Mouse (Mus musculus) ovary, adult 18-20 months (tissue): ENCODE measurements around the gene Ncam2.
"Not testable (repeated sequence)": the region's sequence is repeated elsewhere in the genome, so short reads cannot be mapped to it uniquely, and the experiment has no call there.

ENCODE experiments used
- DNase-seq: peaks from one replicate; pipeline ENCODE4 v3.0.0; 2022; ENCODE audit warnings: low spot score, mixed read lengths

Ncam2 gene

DNA sequence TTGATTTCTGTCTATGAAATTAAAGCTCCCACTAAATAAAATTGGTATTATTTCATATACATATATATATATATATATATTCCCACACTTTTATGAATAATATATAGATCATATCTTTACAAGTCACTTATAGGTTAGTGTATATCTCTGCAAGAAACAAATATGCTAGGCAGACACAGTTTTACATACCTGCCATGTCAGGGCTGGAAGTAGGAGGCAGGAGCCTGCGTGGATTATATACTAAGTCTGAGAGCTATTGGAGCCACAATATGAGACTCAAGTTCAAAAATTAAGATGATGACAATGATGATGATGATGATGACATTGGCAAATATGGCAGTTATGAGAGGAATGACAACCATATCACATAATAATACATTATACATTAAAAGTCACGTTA lies 85.4 kb downstream of the Ncam2 start:
- DNase-seq: no peak

DNA sequence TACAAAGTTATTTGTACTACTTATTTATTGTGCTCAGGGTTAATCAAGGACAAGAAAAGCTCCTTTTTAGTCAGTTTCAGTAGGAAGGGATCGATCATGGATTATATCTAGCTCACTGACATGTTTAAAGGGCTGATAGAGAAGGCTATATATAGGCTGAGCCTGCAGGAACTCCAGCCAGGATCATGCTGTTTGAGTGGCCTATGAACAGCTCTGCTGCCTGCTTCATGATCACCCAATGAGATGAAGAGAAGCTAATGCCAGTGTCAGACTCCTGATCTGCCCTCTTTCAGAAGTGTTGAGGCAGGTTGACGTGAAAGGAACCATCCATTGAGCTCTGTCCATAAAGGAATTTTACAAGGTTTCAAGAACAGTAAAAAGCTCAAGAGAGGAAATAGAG lies 103.3 kb downstream of the Ncam2 start:
- no peak for DNase-seq

DNA sequence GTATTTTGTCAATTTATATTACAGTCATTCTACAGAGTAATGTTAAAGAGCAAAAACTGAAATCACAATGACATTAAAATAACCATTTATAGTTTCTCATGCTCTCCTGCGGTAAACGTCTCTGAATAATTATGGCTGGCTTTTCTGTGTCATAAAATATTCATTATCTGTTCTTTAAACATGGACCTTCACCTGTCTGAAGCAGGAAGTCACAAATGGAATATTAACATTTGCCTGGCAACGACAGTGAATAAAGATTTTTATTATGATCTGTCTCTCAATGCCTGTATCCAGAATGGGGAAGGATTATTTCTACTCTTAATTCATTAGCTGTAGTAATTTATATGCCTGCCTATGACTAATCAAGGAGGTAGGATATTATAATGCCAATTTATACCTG lies 108.7 kb downstream of the Ncam2 start:
- no peak for DNase-seq

DNA sequence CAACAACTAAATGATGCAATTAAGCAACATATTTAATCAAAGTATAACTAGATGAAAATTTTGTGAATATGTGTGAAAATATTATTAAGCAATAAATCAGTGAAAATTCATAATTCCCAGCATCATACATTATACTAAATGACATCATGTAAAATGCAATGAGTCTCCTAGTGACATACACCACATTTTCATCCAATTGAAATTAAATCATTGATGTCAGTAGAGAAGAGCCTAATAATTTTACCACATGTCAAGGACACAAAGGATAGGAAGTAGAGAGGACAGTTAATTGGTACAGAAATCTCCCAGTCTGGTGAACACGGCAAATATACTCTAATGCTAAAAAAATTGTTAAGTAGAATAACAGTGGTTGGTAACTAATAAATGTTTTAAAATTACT lies 118.5 kb downstream of the Ncam2 start:
- no peak for DNase-seq

DNA sequence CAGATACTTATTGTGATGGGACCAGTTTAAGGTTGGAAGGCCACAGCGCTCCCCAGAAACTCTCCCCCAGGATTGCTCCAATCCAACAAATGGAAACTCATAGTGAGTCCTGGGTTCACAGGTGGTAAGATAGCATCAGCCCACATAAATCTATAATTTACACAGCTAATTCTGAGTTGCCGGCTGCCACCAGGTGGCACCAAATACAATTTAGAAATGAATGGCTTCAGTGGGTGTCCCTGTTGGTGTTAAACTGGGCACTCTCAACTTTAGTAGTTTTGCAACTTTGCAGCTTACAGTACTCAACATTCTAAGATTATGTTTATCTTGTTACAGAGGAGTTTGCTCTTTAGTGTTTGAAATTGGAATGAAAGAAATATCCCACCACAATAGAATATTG lies 130.0 kb downstream of the Ncam2 start:
- DNase-seq: no peak

DNA sequence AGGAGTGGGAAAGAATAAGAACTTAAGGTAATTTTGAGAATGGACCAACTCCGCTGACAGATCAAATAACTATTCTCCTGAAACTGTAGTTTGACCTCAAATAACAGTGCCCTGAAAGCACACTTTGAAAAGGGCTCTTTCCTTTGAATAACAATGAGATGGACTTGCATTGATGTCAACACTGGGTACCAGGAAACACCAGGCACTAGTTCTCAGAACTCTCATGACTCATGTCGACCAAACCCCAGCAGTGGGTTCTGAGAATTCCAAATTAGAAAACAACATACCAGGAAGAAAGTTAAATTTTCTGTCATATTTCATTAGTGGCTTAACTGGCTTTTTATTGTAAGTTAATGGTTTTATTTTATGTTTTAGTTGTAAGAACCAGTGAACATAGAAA lies 165.4 kb downstream of the Ncam2 start:
- DNase-seq: no peak

DNA sequence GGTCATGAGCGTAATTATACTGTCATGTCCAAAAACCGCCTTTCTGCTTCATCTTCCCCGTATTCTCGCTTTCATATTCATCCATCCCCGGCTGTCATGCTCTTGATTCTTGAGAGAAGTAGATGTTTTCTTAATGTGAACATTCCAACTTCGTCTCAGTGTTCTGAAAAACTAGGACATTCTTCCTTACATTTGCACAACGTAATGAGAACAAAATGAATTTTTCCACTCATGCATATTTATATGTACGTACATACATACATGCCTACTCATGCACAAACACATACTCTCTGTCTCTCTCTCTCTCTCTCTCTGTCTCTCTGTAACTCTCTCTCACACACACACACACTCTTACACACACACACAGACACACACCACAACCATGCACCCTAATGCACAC lies 173.7 kb downstream of the Ncam2 start:
- no peak for DNase-seq

DNA sequence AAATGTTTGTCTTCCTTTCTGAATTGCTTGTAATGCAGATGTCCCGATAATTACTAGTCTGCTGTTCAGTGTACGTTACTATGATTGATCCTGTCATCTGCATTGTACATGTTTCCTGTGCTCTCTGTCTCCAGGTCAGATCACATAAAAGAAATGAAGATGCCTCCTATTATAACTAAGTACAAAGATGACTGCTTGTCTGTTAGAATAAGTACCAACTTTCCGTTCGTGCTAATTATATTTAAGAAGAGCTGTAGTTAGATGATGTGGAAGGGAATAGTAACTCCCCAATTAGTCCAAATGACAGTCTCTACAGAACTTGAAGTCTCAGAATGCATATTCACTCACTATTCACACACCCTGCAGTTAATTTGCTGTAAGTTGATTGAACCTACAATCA lies 179.9 kb downstream of the Ncam2 start:
- no peak for DNase-seq

DNA sequence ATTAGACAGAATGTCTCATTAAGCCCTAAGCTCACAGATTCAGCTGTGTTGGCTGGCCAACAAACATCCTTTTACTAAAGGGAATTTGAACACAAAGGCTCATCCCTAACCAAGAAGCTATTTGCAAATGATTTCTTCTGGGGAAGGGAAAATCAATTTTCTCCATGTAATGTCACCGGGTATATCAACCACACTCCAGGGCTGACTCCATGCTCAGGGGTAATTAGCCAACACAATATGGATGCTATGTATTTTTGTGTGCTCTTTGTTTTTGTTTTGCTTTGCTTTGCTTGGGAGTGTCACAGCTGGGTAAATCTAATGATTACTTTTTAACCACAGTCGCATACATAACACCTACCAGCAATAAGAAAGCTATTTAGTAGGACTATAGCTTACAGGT lies 188.1 kb downstream of the Ncam2 start:
- no peak for DNase-seq

DNA sequence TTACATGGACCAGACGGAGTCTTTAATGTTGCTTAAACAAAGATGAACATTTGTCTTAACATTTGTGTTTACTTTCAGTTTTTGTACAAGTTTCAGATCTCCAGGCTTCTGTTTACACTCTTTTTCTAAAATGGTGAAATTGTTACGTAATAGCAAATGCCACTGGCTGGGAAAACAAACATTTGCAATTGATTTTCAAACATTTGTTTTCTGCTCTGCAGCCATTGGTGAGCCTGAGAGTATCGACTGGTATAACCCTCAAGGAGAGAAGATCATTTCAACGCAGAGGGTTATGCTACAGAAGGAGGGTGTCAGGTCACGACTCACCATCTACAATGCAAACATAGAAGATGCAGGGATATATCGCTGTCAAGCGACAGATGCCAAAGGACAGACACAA lies 234.1 kb downstream of the Ncam2 start:
- DNase-seq: no peak

DNA sequence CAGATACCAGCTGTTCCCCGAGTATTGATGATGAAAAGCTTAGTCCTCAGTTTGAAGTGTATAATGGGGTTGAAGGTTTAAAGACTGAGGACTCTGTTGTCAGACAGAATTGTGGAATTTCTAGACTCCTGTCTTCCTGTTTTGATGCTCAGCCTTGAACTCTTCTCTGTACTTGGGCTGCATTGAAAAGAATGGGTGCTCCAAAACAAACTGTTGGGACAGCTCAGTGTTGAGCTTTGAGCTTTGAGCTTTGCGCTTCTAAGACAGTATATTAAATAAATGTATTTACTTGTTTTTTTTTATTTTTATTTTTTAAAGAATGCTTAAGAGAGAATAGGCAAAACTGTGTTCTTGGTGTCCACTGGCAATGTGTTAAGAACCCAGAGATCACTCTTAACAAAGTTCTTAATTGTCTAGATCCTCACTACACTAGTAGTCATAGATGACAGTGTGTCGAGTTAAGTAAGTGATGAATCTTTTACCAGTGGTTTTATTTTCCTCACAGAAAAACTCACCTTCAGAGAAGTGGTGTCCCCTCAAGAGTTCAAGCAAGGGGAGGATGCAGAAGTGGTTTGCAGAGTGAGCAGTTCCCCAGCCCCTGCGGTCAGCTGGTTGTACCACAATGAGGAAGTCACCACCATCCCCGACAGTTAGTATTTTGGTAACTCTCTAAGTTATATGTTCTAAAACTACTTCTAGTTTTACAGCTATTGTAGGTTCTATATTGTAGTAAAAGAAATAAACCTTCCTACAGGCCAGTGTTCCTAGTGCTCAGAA lies 236.8 kb downstream of the Ncam2 start:
- DNase-seq: no peak

DNA sequence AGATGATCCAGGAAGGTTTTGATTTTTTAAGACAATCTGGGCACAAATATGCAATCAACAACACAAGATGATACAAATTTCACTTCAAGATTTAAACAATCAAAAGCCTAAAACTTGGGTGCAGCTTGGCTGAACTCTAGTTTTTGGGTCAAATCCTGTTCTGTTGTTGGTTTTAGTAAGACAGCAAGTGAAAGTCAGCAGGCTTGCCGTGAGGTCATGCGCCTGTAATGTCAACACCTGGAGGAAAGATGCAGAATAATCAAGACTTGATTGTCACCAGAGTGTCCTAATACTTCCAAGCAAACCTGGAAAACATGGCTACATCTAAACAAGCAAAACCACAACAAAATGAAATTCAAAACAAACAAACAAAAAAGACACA lies 237.4 kb downstream of the Ncam2 start:
- no peak for DNase-seq

DNA sequence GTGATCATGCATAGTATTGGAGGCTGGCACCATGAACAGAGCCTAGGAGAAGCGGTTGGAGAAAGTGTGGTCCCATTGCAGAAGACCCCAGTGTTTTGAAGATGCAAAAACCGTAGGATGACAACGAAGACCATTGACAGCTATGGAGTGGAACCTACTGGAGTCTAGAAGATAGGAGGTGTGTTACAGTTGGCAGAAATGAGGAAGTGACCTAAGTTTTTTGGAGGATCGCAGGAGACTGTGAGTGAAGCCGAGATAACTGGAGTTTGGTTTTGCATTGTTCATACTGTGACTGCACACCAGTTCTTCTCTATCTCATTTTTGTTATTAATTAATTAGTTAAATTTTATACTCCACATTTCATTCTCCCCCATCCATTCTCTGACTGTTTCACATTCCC lies 250.4 kb downstream of the Ncam2 start:
- no peak for DNase-seq

DNA sequence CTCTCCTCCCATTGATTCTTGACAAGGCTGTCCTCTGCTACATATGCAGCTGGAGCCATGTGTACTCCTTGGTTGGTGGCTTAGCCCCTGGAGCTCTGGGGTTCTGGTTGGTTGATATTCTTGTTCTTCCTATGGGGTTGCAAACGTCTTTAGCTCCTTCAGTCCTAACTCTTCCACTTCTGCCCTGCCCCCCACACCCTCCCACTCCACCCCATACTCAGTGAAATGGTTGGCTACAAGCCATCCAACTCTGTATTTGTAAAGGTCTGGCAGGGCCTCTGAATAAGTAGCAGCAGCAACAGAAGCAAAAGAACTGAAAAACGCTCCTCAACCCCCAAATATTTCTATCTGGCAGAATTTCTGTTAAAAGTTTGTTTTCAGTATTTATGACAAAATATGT lies 252.5 kb downstream of the Ncam2 start:
- no peak for DNase-seq

DNA sequence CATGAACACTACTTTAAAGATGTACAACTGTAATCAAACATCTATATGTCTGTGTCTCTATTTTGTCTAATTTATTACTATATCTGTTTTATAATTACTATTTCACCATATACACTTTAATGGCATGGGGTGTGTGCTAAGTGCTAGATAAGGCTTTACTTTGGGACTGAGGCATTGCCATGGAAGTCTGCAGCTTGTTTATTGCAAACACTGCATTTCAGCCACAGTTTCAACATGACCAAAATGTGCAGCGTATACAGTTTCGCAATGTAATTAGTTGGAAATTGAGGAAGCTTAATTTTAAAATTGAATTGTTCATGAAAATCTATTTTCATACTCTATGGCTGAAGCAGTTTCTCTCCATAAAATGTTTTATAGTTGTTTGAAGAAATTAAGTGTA lies 254.0 kb downstream of the Ncam2 start:
- no peak for DNase-seq

DNA sequence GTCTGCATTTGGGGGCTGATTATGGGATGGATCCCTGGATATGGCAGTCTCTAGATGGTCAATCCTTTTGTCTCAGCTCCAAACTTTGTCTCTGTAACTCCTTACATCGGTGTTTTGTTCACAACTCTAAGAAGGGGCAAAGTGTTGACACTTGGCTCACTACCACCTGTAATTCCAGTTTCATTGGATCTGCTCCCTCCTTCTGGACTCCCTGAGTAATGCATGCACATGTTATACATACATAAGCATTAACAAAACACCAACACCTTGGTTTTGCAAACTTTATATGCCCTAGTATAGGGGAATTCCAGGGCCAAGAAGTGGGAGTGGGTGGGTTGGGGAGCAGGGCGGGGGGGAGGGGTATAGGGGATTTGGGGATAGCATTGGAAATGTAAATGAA lies 262.2 kb downstream of the Ncam2 start:
- DNase-seq: not testable (repeated sequence)

DNA sequence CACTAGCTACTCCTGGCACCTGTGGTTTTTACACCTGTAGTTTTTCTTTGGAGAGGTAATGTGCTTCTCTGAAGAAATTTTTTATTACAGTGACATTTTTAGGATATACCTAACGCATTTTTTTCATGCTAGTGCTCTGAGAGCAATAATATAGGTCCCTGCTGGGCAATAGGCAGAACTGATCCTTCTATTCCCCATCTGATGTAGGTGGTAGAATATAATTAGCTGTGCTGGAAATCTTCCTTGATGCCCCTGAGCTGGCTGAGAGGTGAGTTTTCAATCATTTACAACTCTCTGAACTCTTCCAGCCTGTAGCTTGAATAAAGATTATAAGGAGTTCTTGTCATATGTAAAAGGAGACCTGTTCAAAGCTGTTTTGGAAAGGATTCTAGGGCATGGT lies 272.4 kb downstream of the Ncam2 start:
- no peak for DNase-seq

DNA sequence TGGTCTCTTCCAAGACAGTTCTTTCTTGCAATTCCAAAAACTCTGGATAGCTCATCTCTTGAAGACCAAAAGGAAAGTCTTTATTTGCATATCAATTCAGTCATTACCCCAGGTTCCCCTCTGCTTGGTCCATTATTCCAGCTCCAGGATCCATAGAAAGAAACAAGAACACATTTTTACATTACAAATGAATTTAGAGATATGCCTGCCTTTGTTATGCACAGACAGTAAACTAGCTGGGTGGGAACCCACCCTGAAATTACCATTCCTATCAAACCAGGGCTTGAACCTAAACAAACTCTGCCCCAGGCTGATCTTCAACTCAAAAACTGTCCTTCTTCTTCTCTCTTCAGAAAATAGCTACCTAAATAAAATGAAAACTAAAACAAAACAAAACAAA lies 280.6 kb downstream of the Ncam2 start:
- no peak for DNase-seq

DNA sequence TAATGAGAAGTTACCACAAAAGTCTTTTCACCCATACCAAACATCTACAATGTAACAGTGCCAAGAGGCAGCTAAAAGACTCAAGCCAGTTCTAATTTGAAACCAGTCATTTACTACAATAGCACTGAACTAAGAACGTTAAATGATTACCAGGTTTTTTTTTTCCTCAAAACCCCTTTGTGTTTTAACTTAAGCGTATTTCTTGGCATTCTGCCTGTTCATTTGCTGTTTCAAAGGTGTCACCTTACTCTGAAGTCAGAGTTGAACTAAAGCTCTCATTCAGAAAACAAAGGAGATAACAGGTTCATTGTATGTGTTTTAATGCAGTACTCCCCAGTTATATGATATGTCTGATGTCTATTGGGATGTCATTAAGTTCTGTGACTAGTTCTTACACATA lies 295.6 kb downstream of the Ncam2 start:
- no peak for DNase-seq

DNA sequence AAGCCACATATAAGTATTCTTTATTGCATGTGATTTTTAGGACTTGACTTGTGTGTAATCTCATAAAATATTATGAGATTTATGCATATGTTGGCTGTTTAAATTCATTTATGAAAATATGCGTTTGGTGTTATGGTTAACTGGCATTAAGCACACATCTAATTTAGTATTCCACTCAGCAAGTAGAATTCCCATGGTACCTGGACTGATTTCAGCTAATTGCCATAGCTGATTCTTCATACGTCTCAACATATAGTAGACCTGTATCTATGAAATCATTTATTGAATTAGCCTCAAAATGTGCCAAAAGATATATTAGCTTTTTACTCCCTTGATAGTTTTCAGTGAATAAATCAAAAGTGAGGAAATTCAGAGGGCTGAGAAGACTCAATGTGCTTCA lies 302.1 kb downstream of the Ncam2 start:
- DNase-seq: no peak

DNA sequence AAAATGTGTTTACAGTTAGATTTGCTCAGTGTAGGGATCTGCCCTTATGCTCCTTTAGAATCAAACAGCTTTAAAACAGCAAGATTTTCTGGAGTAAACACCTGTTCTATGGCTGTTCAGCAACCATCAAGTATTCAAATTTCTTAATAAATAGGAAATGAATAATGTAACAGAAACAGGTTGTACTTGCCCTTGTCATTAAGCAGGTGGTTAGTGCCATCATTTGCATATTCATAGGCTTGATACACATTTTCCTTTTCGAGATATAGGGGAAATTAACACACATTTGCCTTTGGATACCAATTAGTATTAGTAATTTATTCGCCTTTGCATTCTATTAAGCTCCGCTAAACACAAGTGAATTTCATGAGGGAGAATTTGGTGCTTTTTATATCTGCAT lies 335.7 kb downstream of the Ncam2 start:
- DNase-seq: no peak

DNA sequence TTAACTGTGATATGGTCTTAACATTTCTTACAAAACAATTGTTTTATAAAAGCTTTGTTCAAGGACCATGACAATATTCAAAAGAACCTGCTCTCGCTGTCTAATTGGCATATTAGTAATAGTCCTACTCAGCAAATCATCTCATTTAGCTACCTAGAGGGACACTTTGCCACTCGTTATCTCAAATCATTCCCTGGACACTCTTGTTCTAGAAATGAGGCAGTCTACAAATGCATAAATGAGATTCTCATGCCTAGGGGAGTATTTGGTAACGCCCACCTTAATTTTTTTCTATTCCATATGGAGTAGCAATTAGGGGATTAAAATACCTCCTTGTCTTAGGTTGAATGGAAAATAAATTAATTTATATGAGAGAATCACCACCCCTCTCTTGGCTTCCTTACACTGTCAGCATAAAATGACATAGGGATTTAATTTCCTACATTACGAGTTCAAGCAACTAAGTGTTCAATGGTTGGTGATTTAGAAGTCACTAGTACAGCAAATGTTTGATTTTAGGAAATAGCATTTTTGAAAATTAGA lies 387.1 kb downstream of the Ncam2 start:
- DNase-seq: no peak

DNA sequence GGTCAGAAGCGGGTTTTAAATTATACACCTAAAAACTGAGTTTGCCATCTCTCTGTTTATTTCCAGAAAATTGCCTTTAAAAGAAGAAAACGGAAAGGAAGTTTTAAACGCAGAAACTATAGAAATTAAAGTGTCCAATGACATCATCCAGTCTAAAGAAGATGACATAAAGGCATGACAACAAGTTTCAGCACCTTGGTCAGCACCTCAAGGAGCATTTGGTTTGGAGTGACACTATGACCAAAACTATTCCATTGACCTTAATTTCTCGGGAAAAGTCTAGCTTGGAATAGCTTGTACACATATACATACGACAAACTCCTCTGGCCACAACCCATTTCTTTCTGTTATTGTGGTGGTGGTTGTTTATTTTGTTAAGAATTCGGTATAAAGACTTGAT lies 422.8 kb downstream of the Ncam2 start:
- DNase-seq: no peak

DNA sequence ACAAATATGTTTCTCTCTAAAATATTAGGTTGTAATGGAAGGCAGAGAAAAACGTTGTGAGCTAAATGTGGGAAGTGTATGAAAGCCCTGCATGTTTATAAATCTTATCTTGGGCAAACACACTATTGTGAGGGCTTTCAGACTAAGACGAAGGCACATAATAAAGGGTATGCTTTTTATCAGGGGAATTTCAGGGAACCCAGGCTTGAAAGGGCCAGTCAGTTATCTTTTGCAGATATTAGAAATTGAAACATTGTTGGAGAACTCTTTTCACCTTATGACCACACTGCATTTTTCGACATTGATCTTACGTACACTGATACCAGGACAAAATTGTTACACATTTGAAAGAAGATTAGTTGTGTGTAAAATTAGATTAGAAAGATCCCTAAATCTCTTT lies 423.3 kb downstream of the Ncam2 start:
- no peak for DNase-seq
